Mouse (Mus musculus) liver, adult 2 months (tissue): Measurements from ENCODE around the gene Zbtb21.

ENCODE experiments used
- CTCF ChIP-seq: fragments of 200-500 bp; IDR thresholded peaks from 2 replicates; pipeline ENCODE4 v1.5.1; 2011; ENCODE audit warnings: low read depth, low read length, control low read depth
- POLR2A ChIP-seq: fragments of 200-500 bp; IDR thresholded peaks from 2 replicates; pipeline ENCODE4 v1.6.1; 2011; ENCODE audit warnings: low read length, control low read depth; ENCODE audit not compliant: insufficient read depth; ENCODE audit errors: extremely low read depth

DNA sequence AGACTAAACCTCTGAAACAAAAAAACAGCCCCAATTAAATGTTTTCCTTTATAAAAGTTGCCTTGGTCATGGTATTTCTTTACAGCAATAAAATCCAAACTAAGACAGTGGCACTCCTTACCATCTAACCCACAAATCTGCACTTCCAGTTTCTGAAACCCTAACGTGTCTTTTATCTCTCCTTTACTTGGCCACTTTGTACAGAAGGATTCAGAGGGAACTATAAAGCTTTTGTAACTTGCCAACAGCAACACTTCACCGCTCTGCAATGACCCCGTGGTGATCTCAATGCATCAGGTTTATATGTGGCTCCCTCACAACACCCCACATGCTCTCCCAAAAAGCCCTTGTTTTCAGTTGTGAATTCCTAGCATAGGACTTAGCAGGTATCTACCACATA is 2.1 kb downstream of the Zbtb21 start:
- TF ChIP-seq CTCF, result no peak
- no peak for TF ChIP-seq POLR2A
